Mouse (Mus musculus): ENCODE results near the gene Ldlrad3.

Gene Ldlrad3

DNA sequence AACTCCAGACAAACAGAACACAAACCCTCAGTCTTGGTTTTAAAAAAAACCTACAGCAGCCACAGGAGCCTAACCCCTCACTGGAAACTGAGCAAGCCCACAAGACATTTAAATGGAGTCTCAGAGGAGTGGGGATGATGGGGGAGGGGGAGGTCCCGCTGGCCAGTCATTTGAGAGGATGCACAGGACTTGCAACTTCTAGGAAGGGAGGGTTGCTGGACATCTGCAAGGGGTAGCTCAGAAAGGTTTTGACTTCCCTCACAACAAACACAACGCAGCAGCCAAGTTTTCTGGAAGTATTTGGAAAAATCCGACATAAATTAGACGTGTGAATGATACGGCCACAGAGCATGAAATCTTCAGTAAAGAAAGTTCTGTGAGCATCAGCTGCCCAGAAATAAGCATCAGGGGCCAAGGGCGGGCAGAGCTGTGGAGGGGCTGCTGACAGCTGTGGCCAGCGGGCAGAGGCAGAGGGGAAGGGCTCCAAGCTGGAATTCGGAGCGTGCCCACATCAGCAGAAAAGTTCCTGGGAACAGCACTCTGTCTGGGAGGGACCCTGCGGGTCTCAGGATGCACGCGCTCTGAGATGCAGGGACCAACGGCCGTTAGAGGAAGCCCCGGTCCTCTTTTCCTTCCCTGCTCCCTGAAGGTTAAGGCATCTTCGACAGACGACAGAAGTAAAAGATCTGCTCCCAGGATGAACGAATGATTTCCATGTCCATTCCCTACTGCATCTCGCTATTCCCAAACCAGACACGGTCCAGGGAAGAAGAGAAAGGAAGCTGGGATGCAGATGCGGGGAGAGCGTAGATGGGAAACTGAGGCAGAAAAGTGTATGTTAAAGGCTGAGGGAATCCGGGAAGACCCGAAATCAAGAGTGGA, 875 bp downstream of the Ldlrad3 start:
- DNase-seq (ENCODE audit: low spot score in 2 of 2): peak in 1 of 2 experiments; percentile 18

DNA sequence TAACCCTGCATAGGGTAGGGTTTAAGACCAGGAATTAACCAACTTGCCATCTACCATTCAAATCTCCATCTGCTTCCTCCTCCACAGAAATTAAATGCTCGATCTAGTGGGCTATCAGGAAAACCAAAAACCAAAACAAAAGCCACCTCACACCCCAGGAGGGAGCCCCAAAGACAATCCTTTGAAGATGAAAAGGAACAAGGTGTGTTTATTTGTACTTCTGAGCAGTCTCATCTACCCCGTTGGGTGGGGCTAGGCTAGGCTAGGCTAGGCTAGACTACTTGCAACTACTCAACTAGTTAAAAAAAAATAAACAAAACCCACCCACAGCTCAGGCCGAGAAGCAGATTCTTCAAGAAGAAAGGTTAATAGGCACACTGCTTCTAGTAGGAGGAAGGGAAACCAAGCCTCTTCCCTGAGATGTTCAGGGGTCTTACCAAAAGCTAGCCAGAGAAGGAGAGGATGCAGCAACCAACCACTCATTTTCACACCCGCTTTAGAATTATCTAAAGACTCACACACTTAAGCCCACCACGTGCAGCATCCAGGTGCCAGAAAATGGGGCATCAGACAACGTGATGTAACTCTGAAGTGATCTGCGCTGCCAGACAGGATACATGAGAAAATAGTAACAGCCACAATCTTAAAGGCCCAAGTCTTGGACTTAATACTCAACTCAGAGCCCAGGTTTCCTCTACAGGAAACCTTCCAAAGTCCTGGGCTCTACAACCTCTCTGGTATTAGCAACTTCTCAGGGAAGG, 2.3 kb downstream of the Ldlrad3 start:
- peak; percentile 42 to 55 for DNase-seq (ENCODE audit: low spot score in 2 of 2)

DNA sequence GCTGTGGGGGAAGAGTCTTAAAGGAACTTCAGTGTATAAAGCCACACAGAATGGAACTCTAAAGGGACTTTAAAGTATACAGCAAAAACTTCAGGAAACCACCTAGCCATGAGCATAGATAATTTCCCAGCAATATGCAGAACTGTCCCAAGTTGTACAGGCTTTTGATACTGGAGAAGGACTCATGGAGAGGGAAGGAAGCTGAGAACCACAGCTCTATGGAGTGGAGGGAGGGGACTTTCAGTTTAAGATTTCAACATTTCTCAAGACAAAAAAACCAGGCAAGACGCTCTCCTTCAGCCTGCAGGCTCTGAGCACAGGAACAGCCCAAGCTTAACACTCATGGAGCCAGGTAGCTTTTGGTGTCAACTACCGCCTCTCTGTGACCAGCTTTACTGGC, 4.7 kb downstream of the Ldlrad3 start:
- no peak for DNase-seq (ENCODE audit: low spot score in 2 of 2)

DNA sequence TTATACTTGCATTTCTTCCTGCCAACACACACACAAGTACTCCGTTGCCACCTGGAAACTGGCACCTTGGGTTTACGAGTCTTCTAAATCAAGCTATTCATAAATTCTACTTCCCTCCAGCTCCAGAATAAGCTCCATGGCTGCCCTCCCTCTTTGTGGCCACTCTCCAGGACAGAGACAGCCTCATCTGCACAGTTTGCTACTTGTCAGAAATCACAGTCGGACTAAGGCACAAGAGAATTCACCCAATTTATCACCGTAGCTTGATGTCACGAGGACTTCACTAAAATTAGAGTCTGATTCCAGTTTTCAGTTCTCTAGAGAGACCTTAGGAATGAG, 9.8 kb downstream of the Ldlrad3 start:
- DNase-seq (ENCODE audit: low spot score in 2 of 2): no peak

DNA sequence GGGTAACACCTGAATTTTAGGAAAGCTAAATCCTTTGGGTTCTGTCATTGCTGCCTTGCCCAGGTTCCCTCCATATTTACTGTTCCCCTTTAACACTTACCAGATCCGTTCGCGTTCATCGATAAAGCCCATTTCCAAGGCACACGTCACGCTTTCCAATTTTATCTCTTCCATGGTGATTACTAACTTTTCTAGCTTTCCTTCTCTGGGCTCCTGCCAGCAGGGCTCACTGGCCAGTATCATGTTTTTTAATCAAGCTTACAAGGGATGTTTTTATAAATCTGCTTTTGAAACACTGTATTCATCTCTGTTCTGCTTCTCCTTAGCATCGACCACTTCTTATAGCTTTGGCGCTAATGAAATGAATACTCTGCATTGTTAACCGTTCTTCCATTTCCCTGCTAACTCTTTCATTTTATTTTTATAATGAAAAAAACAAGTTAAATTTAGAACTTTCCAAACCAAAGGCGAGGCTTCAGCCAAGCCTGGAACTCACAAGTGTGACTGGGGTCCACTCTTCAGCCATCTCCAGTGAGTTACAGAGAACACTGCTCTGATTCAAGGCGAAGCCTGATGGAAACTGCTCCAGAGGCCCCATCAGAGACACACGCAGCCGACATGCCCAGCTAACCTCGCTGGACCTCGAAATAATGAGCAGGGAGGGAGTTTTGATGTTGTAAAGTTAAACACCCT, 10.3 kb downstream of the Ldlrad3 start:
- no peak for DNase-seq (ENCODE audit: low spot score in 2 of 2)

DNA sequence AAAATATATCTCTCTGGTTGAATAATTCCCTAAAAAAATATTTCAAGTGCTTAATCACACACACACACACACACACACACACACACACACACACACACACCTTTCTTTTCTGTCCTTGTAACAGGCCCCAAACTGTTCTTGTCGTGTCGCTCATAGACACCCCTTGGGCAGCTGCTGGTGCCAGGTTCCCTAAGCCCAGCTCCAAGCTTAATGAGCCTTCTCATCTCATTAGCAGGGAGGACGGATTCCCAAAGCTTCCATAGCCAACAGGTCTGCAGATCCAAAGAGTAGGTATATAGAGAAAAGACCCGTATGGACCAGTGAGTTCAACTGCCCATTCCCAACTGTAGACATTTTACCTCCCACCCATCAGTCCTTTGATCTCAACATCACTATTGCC, 13.7 kb downstream of the Ldlrad3 start:
- DNase-seq (ENCODE audit: low spot score in 2 of 2): no peak

DNA sequence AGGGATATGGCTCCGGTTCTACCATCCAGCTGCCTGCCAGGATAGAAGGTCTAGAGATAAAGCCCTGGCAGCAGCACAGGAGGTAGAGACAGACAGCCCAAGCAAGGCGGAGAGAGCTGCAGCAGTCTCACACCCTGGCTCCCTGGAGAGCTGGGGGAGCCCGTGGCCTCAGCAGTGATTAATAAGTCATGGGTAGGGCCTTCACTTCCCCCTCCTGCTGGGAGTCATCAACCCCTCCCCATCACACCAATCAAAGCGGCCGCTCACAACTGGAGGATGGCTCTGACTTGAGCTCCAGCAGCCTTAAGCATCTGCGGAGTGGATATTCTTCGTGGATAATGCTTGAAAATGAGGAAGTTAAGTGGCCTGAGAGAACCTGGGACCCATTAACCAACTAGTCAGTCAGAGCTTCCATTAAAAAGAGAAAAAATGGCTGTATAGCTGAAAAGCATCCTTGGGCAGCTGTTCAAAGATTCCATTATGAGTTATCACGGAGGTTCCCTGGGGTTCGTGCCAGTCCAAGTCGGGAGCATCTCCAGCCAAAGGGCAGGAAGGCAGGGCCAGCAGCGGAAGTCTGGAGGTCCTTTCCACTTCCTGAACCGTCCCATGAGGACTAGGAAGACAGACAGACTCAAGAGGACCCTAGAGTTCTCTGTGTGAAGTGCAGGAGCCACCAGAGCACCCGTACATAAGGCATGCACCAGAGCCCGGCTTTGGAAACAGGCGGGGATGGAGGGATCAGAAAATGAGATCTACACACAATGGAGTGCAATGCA, 19.4 kb downstream of the Ldlrad3 start:
- DNase-seq (ENCODE audit: low spot score in 2 of 2): no peak

DNA sequence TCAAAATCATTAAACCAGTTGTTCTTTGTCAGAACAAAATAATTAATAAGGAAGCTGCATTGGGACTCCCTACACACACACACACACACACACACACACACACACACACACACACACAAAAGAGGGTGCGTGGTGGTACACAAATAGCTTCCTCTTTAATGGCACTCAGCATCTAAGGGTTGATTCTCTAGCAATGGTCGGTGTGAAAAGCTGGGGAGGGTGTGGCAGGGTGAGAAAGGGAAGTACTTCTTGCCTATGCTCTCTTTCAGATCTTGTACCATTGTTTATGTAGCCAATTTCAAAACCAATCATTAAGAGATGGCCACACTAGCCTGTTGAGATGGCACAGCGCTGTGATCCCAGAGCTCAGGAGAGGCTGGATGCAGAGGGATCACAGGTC, 23.1 kb downstream of the Ldlrad3 start:
- no peak for DNase-seq (ENCODE audit: low spot score in 2 of 2)

DNA sequence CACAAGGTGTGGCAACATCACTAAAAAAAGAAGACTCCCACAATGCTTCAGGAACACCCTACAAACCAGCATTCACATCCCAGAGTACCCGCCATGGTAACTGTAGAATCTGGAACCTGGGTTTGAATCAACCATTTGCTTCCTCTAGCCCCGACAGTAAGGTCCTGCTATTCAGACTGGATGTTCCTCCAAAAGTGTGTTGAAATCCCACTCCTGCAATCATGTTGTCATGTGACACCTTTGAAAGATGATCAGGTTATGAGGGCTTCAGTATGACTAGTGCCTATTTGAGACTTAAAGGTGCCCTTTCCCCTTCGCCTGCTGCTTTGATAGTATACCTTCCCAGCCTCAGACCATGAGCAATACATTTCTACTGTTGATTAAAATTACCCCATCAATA, 28.6 kb downstream of the Ldlrad3 start:
- DNase-seq (ENCODE audit: low spot score in 2 of 2): no peak

DNA sequence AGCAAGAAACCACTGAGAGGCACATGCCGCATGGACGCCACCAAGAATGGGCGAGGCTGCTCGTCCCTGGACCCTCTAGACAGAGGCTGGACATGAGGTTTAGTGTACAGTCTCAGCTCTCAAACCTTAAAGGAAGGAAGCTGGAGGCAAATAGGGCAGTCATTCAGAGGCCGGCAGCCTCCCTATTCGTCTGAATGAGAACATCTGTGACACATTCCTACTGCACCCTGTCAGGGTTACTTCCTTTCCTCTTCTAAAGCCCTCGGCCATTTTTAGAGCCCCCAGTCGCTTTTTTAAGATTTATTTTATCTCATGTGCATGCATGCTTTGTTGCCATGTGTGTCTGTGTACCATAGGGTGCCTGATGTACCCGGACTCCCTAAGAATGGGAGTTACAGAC, 29.2 kb downstream of the Ldlrad3 start:
- DNase-seq (ENCODE audit: low spot score in 2 of 2): no peak

DNA sequence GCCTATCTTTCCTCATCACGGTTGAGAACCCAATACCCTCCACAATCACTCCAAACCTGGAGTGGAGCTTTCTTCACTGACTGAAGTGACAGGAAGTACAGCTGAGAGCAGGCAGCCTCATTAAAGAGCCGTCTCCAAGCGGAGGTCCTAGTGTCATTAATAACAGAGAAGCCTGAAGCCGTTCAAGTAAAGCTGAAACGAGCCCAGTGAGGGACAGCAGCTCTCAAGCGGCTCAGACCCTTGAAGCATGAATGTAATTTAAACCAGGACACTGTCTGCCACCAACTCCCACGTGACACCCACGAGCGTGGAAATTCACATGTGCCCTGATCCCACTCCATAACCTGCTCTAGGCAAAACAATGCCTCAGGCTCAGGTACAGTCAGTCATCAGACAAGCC, 29.7 kb downstream of the Ldlrad3 start:
- DNase-seq (ENCODE audit: low spot score in 2 of 2): no peak

DNA sequence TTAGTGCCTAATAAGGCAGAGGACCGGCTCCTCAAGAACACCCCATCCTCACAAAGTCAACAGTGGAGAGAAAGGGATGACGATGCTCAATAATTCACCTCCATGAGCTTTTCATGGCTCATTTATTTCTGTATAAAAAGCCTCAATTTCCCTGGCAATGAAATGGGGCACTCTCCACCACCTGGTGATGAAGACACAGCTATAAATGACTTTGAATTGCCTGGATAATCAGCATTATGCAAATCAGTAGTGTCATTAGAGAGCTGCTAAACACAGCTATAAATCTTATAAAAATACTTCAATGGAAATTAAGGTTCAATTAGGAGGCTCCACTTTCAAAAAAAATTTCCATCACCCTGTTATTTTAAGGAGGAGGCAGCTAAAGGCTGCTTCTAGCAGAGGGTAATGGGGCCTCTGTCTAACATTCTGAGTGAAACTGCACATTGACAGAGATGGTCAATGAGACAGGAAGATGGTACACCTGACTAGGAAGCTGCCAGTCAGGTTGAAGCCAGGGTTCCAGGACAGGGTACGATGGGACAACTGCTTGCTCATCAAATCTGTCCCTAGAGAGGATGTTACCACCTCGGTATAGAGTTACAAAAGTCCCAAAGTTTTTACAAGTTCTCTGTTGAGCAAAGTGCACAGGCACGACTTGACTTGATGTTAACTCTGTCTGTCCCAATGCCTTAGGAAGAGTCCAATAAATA, 30.7 kb downstream of the Ldlrad3 start:
- DNase-seq (ENCODE audit: low spot score in 2 of 2): no peak

DNA sequence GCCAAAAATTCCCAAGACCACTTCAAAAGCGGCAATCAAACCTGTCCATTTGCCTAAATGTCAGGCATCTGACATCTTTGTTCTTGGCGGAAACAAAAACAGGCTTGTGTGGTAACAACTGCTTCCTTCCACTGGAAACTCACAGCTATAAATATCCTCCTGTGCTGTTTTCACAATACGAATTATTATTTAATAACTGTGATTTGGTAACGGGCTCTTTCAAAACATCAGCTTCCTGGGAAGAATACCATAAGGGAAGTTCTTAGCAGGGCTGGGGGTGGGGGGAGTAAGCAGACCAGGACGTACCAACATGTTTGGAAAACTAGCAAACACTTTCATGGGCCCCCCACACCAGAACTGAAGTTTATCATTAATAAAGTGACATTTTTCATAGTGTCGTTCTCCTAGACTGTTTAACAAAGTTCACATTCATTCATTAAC, 31.4 kb downstream of the Ldlrad3 start:
- no peak for DNase-seq (ENCODE audit: low spot score in 2 of 2)

DNA sequence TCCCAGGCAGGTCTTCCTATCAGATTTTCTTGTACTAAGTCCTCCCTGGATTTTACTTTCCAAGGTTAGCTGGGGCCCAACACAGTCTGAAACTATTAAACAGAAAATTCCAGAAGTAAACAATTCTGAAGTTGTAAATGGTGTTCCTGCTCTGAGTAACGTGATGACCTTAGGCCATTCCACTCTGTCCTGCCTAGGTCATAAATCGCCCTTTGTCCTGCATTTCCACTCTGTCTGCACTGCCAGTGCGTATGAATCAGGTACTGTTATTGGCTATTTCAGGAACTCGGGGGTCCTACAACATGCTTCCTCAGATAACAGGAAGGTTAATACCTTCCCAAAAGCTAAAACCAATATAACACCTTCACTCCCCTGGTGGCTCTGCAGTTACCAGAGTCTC, 31.9 kb downstream of the Ldlrad3 start:
- DNase-seq (ENCODE audit: low spot score in 2 of 2): no peak

DNA sequence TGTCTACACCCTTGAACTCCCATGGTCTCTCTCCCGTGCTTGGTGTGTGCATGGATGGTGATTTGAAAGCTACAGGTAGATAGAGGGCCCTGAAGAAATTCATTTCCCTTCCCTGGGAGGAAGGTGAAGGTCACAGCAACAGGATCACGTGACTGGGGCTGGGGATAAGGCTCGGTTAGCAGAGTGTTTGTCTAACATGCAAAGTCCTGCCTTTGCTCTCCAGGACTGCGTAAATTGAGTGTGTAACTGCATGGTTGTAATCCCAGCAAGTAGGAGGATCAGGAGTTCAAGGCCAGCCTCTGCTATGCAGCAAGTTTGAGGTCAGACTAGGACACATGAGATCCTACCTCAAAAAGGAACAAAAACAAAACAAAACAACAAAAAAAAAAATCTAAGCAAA, 32.7 kb downstream of the Ldlrad3 start:
- no peak for DNase-seq (ENCODE audit: low spot score in 2 of 2)

DNA sequence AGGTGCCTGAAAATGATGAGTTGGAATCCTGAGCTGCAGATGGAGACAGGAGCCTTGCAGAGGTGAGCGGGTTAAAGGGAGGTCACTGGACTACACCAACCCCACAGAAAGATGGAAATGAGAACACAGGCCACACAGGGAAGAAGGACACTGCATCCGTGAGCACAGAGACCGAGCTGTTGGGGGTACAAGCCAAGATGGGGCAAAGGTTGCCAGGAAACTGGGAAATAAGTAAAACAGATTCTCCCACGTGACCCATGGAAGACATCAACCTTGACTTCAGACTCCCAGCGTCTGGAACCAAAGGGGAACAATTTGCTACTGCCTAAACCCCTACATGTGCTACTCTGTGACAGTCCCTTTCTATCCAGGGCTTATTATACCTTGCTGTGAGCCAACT, 33.3 kb downstream of the Ldlrad3 start:
- DNase-seq (ENCODE audit: low spot score in 2 of 2): no peak

DNA sequence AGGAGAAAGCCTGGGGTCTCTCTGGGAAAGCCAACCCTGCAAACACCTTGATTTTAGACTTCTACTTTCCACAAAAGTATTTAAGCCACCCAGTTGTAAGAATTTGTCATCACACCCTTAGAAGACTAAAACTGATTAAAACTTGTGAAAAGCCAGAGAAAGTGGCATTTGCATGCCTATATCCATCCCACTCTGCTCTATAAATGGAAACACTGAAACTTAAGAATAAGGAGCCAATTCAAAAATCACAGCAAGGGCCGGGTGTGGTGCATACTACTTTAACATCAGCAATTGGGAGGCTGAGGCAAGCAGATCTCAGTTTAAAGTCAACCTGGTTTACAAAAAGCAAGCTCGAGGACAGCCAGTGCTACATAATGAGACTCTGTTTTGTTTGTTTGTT, 37.1 kb downstream of the Ldlrad3 start:
- DNase-seq (ENCODE audit: low spot score in 2 of 2): no peak

DNA sequence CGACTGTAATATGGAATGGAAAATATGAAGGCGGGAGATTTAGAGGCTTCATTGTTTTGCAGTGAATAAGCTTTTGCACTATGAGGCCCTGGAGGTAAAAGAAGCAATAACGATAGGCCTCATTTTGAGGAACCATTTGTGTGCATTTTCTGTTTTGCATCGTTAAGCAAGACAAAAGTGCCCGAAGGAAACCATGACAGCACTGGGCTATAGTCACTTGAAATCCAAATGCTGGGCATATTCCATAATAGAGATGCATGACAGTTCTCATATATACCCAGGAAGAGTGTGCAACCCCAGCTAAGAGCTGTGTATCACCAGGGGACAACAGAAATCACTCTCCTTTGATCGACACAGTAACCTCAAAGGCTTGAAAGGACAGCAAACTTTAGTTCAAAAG, 38.1 kb downstream of the Ldlrad3 start:
- DNase-seq (ENCODE audit: low spot score in 2 of 2): no peak

DNA sequence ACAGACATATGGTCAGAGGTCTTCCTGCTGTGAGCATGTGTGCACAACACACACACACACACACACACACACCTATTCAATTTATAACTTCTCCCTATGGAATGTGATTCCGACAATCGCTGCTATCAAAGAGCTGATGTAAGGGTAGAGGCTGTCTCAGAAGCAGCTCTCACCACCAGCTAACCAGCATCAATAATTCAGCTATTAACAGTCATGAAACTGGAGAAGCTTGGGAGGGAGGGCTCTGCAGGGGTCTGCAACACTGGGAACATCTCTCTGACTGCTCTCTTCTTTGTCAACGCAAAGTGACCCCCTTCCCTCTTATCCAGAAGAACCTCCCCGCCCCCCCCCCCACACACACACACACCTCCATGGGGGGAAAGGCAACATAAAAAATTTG, 38.6 kb downstream of the Ldlrad3 start:
- no peak for DNase-seq (ENCODE audit: low spot score in 2 of 2)

DNA sequence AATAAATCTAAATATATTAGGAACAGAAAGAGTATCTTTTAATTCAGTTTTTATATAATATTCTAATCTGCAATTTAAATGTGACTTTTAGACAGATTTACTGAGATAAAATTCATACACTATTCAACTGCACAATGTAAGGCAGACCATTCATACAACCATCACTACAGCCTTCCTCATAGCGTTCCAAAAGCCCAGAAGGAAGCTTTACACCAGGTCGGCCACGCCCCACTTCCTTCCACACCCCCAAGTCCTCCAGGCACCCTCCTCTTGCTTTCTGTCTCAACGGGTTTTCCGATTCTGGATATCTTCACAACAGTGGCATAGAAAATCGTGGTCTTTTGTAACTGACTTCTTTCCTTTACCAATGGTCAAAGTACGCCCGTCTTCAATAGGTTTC, 39.8 kb downstream of the Ldlrad3 start:
- DNase-seq (ENCODE audit: low spot score in 2 of 2): no peak

DNA sequence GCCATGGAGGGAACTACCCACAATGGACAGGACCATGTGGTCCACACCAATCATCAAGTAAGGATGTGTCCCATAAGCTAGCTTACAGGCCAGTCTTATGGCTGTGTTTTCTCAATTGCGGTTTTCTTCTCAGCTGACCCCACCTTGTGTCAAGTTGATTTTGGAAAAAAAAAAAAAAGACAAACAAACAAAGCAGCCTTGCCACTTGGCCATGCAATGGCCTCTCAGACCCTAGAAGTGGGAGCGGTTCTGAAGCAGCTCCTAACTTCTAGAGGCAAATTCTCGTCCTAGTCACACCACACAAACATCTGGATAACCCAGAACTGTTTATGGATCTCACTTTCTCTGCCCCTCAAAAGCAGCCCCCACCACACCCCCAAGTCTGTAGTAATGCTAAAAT, 41.1 kb downstream of the Ldlrad3 start:
- DNase-seq (ENCODE audit: low spot score in 2 of 2): no peak

Data from thymus, postnatal 10 days (tissue).